Comparison of ENCODE assay signal across 8 mouse cellular contexts in genomic region chr1:20450074-20450473, GRCm38 (mm10).
DNase-seq lines count a peak whose midpoint lies in the region; TF ChIP-seq lines count a peak whose summit lies in the region.

No protein-coding gene starts in this region.

- H3K27ac ChIP-seq in heart, embryonic 10.5 days = no peak overlapping the region
- no peak overlapping the region for H3K27ac ChIP-seq in embryonic fibroblast, embryonic 13.5 days (ENCODE audit: insufficient read depth, low read length)

- no peaks in the 10 kb centered on the region for H3K27me3 ChIP-seq in heart, embryonic 10.5 days (ENCODE audit: insufficient read depth, poor library complexity, severe bottlenecking)

- H3K36me3 ChIP-seq in heart, embryonic 10.5 days = no peaks in the 10 kb centered on the region

- peak; percentile 92 for TF ChIP-seq CTCF in embryonic fibroblast, embryonic 13.5 days (IDR thresholded peaks at IDR 0.05; ENCODE audit: borderline replicate concordance, insufficient read depth, low read length)

- H3K9me3 ChIP-seq in heart, embryonic 10.5 days = no peaks in the 10 kb centered on the region

- no peak overlapping the region for H3K4me3 ChIP-seq in heart, embryonic 10.5 days
- no peak overlapping the region for H3K4me3 ChIP-seq in embryonic fibroblast, embryonic 13.5 days (ENCODE audit: insufficient read depth, low read length)

- H3K4me1 ChIP-seq in heart, embryonic 10.5 days = no peaks in the 10 kb centered on the region
- no peaks in the 10 kb centered on the region for H3K4me1 ChIP-seq in embryonic fibroblast, embryonic 13.5 days (ENCODE audit: control insufficient read depth, insufficient read depth, low read length)

- 30% methylated on average over 10 of the region's 10 CpGs for WGBS in heart, embryonic 10.5 days

- TF ChIP-seq POLR2A in embryonic fibroblast, embryonic 13.5 days (IDR thresholded peaks at IDR 0.05; ENCODE audit: low read depth, low read length) = no peak

- DNase-seq in heart, embryonic 10.5 days (ENCODE audit: low spot score) = peak; percentile 74
- no peak for DNase-seq in heart, adult 11 months
- peak; percentile 38 for DNase-seq in MN1 (ENCODE audit: low spot score)
- peak; percentile 10 for DNase-seq in kidney, postnatal 14 days
- peak; percentile 4 for DNase-seq in lung, postnatal 36 days
- peak; percentile 17 to 26 for DNase-seq in right cerebral cortex, postnatal 36 days (ENCODE audit: low spot score in 2 of 2)
- no peak for DNase-seq in thymus, postnatal 14 days

Comparison
In these comparisons a context has a peak if more than half of its experiments do, and no peak if none do; other contexts are left out.
1. DNase-seq: peak in heart, embryonic 10.5 days (single experiment), MN1 (single experiment), kidney, postnatal 14 days (single experiment), lung, postnatal 36 days (single experiment) and right cerebral cortex, postnatal 36 days (2 of 2); none in heart, adult 11 months (single experiment) and thymus, postnatal 14 days (single experiment).